Comparison of ENCODE assay signal across 14 mouse cellular contexts in genomic region chr16:11776528-11776927, GRCm38 (mm10).
"Had no signal": no experiment of that assay in that cellular context is flagged by ENCODE, and none has a peak within 500 bp of the region (broad histone marks: within the 10 kb centered on the region; RNA-seq: fewer than 3 reads in every experiment).

No protein-coding gene starts in this region.

- H3K36me3 ChIP-seq: limb, embryonic 15.5 days; liver, embryonic 12.5 days; midbrain, embryonic 12.5 days; neural tube, embryonic 13.5 days had no signal

- H3K27ac ChIP-seq: limb, embryonic 15.5 days; liver, embryonic 12.5 days; midbrain, embryonic 12.5 days; neural tube, embryonic 13.5 days had no signal

- H3K27me3 ChIP-seq: limb, embryonic 15.5 days; liver, embryonic 12.5 days; midbrain, embryonic 12.5 days; neural tube, embryonic 13.5 days had no signal

- H3K9ac ChIP-seq: limb, embryonic 15.5 days; liver, embryonic 12.5 days; lung, embryonic 14.5 days; midbrain, embryonic 12.5 days; neural tube, embryonic 13.5 days had no signal

- H3K4me3 ChIP-seq: limb, embryonic 15.5 days; liver, embryonic 12.5 days; midbrain, embryonic 12.5 days; neural tube, embryonic 13.5 days had no signal

- ATAC-seq: liver, embryonic 12.5 days; midbrain, embryonic 16.5 days had no signal

- H3K9me3 ChIP-seq: limb, embryonic 15.5 days; liver, embryonic 12.5 days; midbrain, embryonic 12.5 days; neural tube, embryonic 13.5 days had no signal

- H3K4me1 ChIP-seq: midbrain, embryonic 12.5 days; neural tube, embryonic 13.5 days had no signal

- H3K4me2 ChIP-seq: limb, embryonic 15.5 days; liver, embryonic 12.5 days; lung, embryonic 14.5 days; midbrain, embryonic 12.5 days; neural tube, embryonic 13.5 days had no signal

- DNase-seq: kidney, adult 8-10 months; kidney, postnatal 14 days; layer of hippocampus, postnatal 36 days; lung, embryonic 14.5 days; lung, postnatal 14 days; retina, postnatal 1 day; right cerebral cortex, postnatal 4 days; spleen, adult 18-20 months; thymus, postnatal 36 days had no signal
